Mouse (Mus musculus) heart, embryonic 15.5 days (tissue): ENCODE data around the gene Mturn. TPM values are rescaled to one million over a fixed set of nuclear protein-coding genes. Genes with fewer than 3 reads are reported as not detected.

Source experiments
- ATAC-seq: fragments of 200-750 bp; cut with Nextera tagmentation; replicated peaks from 2 replicates; pipeline ENCODE4 v1.8.0; 2017; ENCODE audit warnings: low read depth, moderate TSS enrichment; ENCODE audit not compliant: insufficient number of reproducible peaks, insufficient read depth, low FRiP score
- H3K27ac ChIP-seq: fragments of 300-500 bp; sonication (generic); 2 replicates; pipeline ENCODE4 v1.5.1; 2015; ENCODE audit warnings: mild to moderate bottlenecking, inconsistent platforms
- H3K27me3 ChIP-seq: fragments of 300-500 bp; sonication (generic); 2 replicates; pipeline ENCODE4 v1.6.1; 2015; ENCODE audit warnings: inconsistent platforms
- H3K36me3 ChIP-seq: fragments of 300-500 bp; sonication (generic); 2 replicates; pipeline ENCODE4 v1.6.1; 2015; ENCODE audit warnings: mild to moderate bottlenecking, inconsistent platforms
- H3K4me1 ChIP-seq: fragments of 300-500 bp; sonication (generic); replicated peaks from 2 replicates; pipeline ENCODE4 v1.6.1; 2015; ENCODE audit warnings: inconsistent platforms
- H3K4me2 ChIP-seq: fragments of 300-500 bp; sonication (generic); 2 replicates; pipeline ENCODE4 v1.6.1; 2015; ENCODE audit warnings: inconsistent platforms, mild to moderate bottlenecking, moderate library complexity
- H3K4me3 ChIP-seq: fragments of 300-500 bp; sonication (generic); 2 replicates; pipeline ENCODE4 v1.5.1; 2015; ENCODE audit warnings: mild to moderate bottlenecking, inconsistent platforms
- H3K9ac ChIP-seq: fragments of 300-500 bp; sonication (generic); 2 replicates; pipeline ENCODE4 v1.6.1; 2015; ENCODE audit warnings: mild to moderate bottlenecking, inconsistent platforms
- H3K9me3 ChIP-seq: fragments of 300-500 bp; sonication (generic); replicated peaks from 2 replicates; pipeline ENCODE4 v1.6.1; 2016; ENCODE audit warnings: inconsistent platforms
- WGBS: fragments of 180-500 bp; shearing (Covaris S2); methylation state at CpG from one replicate; pipeline ENCODE4 v1.1.7; 2015; ENCODE audit warnings: mixed read lengths; 5-methylcytosine and 5-hydroxymethylcytosine counted together
- polyA plus RNA-seq: library from polyadenylated mRNA; unstranded; fragments of >200 nt; fragmentation: Nextera tagmentation; extraction: Ambion mirVana; gene quantifications from 2 replicates; pipeline ENCODE4 v1.2.1, GENCODE M21; 2015

Mturn gene
- polyA plus RNA-seq, 1 experiment from 2014 or later = 5.8 TPM

- H3K4me1 ChIP-seq = peaks cover 22% of the 10 kb centered on the region
- H3K4me3 ChIP-seq = no peak overlapping the region
- no peak overlapping the region for H3K27ac ChIP-seq
- no peak for ATAC-seq
- WGBS = 62% methylated on average over 5 of the region's 5 CpGs
- peaks cover 19% of the 10 kb centered on the region for H3K27me3 ChIP-seq
- no peak overlapping the region for H3K9ac ChIP-seq
- no peak overlapping the region for H3K4me2 ChIP-seq
- H3K9me3 ChIP-seq = no peaks in the 10 kb centered on the region
- H3K36me3 ChIP-seq = no peaks in the 10 kb centered on the region
These were observed 3.7 kb downstream of the Mturn start for GRCm38 (mm10) chr6:54685103-54685502.

DNA sequence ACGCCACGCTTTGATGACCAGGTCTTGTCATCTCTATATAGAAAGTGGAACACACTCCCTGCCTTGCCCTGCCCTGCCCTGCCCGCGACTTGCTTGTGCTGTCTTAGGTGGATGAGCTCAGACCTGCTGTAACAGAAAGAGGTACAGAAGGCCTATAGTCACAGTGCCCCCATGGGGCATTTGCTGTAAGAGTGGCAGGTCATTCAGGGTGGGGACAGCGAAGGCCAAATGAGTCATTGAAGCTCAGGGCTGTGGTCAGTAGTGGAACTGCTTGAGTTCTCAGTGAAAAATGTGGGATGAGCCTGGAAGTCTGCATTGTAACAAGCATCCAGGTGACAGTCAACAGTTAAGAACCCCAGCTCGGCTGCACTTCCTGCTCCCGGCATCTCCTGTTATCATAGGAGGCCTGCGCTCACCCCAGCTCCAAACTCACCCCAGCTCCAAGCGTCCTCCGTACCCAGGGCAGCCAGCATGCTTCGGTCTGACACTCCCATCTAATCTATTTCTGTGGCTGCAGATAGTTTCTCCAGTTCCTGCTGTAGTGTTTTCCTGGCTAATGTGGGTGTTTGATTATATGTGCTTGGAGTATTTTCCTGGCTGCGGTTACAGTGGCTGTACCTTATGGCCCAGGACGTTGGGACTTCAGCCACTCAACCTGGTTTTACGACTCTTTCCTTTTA is 4.4 kb downstream of the Mturn start:
- WGBS = 55% methylated on average over 14 of the region's 14 CpGs
- no peak for ATAC-seq
- peaks cover 19% of the 10 kb centered on the region for H3K4me1 ChIP-seq

GRCm38 (mm10) chr6:54686946-54687737 is 5.7 kb downstream of the Mturn start:
- Histone ChIP-seq H3K4me1 (peaks cover 18% of the 10 kb centered on the region), H3K27me3 (peaks cover 16% of the 10 kb centered on the region), H3K4me2 (no peak overlapping the region), H3K27ac (no peak overlapping the region), H3K9me3 (no peaks in the 10 kb centered on the region), H3K9ac (no peak overlapping the region), H3K4me3 (no peak overlapping the region), H3K36me3 (no peaks in the 10 kb centered on the region)
- ATAC-seq = no peak
- WGBS = 82% methylated on average over 21 of the region's 21 CpGs

More for the DNA sequence above, 4.4 kb downstream of the Mturn start:
- H3K9me3 ChIP-seq = no peaks in the 10 kb centered on the region
- no peak overlapping the region for H3K9ac ChIP-seq
- peaks cover 19% of the 10 kb centered on the region for H3K27me3 ChIP-seq
- H3K4me3 ChIP-seq = no peak overlapping the region
- no peak overlapping the region for H3K27ac ChIP-seq
- no peak overlapping the region for H3K4me2 ChIP-seq
- H3K36me3 ChIP-seq = no peaks in the 10 kb centered on the region

- Histone ChIP-seq H3K36me3 (no peaks in the 10 kb centered on the region), H3K9me3 (no peaks in the 10 kb centered on the region), H3K9ac (no peak overlapping the region), H3K4me2 (no peak overlapping the region), H3K4me3 (no peak overlapping the region), H3K4me1 (peaks cover 13% of the 10 kb centered on the region), H3K27ac (no peak overlapping the region), H3K27me3 (peaks cover 3% of the 10 kb centered on the region; the same call in 1 of the 2 replicates)
- WGBS = 73% methylated on average over 18 of the region's 18 CpGs
- no peak for ATAC-seq
These were observed 7.3 kb downstream of the Mturn start for GRCm38 (mm10) chr6:54688467-54689323.

DNA sequence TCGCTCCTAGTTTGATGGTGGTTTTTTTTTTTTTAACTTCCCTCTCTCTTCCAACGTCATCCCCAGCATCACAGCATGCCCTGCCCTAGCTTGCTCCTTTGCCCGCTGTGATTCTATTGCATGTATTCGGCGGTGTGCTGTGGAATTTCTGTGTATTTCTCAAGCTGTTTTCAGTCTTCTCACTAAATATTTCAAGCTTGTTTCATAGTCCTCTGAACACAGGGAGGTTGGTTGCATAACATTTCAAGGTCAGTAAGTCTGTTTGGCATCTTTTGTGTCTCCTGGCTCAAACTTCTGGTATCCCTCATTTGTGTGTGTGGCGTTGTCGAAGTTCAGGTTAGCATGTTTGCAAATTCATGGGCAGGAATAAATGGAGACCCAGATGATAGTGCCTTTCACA is 8.3 kb downstream of the Mturn start:
- Histone ChIP-seq H3K4me2 (no peak overlapping the region), H3K27me3 (no peaks in the 10 kb centered on the region; the same call in 1 of the 2 replicates), H3K36me3 (no peaks in the 10 kb centered on the region), H3K9me3 (no peaks in the 10 kb centered on the region), H3K9ac (no peak overlapping the region), H3K4me3 (no peak overlapping the region), H3K27ac (no peak overlapping the region), H3K4me1 (peaks cover 13% of the 10 kb centered on the region)
- 83% methylated on average over 7 of the region's 7 CpGs for WGBS
- ATAC-seq = no peak

- Histone ChIP-seq H3K4me2 (no peak overlapping the region), H3K4me1 (0 out of 2 replicates have a peak, but pooled peaks cover 7% of the 10 kb centered on the region), H3K27me3 (no peaks in the 10 kb centered on the region; the same call in 1 of the 2 replicates), H3K9ac (no peak overlapping the region), H3K27ac (no peak overlapping the region), H3K9me3 (no peaks in the 10 kb centered on the region), H3K36me3 (no peaks in the 10 kb centered on the region), H3K4me3 (no peak overlapping the region)
- WGBS = 55% methylated on average over 13 of the region's 13 CpGs
- ATAC-seq = no peak
These were observed 9.4 kb downstream of the Mturn start for GRCm38 (mm10) chr6:54690838-54691237.

DNA sequence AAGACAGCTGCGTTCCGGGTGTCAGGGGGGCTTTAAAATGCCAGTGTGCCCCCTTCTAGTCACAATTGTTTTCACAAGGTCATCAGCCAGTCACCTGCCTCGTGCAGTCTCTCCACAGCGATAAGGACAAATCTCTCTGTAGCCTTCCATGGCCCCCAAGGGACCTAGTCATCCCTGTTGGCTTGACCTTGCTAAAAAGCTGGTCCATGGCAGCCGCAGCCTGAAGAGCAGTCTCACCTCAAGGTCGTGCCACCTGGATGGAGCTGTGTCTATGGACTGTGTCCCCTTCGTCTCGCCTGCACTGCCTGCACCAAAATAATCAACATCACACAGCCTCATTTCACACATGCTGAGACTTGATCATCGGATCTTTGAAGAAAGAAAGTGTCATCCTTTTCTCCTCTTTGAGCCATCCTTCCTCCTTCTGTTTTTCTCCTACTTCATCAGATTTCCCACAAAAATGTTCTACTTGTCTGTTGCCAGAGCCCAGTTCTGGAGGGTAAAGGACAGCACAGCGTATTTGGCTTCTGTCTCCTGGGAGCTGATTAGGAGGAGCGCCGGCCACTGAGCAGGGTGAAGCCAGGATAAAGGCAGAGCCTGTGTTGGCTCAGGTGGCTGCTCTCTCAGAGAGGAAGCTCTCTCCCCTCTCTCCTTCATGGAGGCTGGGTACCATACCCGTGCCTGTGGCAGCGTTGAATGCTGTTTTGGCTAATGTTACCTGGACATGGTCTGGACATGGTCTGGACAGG is 10.1 kb downstream of the Mturn start:
- no peaks in the 10 kb centered on the region for H3K9me3 ChIP-seq
- H3K36me3 ChIP-seq = no peaks in the 10 kb centered on the region
- H3K4me3 ChIP-seq = no peak overlapping the region
- WGBS = 58% methylated on average over 14 of the region's 14 CpGs
- H3K4me2 ChIP-seq = no peak overlapping the region
- H3K27ac ChIP-seq = no peak overlapping the region
- ATAC-seq = no peak
- no peaks in the 10 kb centered on the region; the same call in 1 of the 2 replicates for H3K27me3 ChIP-seq
- H3K4me1 ChIP-seq = 0 out of 2 replicates have a peak, but pooled peaks cover 5% of the 10 kb centered on the region
- no peak overlapping the region for H3K9ac ChIP-seq

DNA sequence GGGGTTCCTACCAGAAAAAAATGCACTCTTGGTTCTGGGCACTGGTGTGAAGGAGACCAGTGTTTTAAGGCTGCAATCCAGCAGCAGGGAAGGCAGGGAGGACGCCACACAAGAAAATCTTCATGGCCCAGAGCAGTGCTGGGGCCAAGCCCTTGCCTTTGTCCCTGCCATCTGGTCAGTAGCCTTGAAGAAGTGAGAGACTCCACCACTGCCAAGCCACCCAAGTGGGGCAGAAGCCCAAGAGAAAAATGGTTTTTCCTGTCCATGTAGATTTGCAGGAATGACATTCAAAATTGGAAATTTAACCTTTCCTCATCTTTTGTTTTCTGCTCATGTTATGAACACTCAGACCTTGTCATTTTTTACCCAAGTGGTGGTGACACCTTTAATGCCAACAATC is 10.8 kb downstream of the Mturn start:
- ATAC-seq = no peak
- Histone ChIP-seq H3K27ac (no peak overlapping the region), H3K4me3 (no peak overlapping the region), H3K4me1 (0 out of 2 replicates have a peak, but pooled peaks cover 5% of the 10 kb centered on the region), H3K4me2 (no peak overlapping the region), H3K9ac (no peak overlapping the region), H3K36me3 (no peaks in the 10 kb centered on the region), H3K27me3 (no peaks in the 10 kb centered on the region; the same call in 1 of the 2 replicates), H3K9me3 (no peaks in the 10 kb centered on the region)
- WGBS = 70% methylated on average over 1 of the region's 1 CpGs

DNA sequence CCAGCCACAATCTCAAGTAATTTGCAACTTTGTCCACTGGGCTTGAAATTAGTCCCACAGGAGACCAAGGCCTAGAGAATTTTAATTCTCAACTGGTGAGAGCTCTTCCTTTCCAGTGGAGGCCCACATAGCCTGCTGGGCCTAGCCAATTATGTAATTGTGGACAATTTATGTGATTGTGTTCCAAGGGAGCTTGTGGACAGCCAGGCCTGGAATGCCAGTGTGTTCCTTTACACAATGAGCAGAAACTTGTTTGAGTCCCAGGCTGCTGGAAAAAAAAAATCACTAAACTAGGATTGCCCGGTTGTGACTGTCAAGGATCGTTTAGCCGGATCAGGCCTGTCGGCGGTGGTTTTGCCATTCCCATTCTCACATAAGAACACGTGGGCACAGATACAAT is 11.9 kb downstream of the Mturn start:
- 0 out of 2 replicates have a peak, but pooled peaks cover 5% of the 10 kb centered on the region for H3K4me1 ChIP-seq
- no peak overlapping the region for H3K4me3 ChIP-seq
- ATAC-seq = no peak
- H3K36me3 ChIP-seq = no peaks in the 10 kb centered on the region
- H3K27me3 ChIP-seq = no peaks in the 10 kb centered on the region; the same call in 1 of the 2 replicates
- WGBS = 79% methylated on average over 6 of the region's 6 CpGs
- H3K9me3 ChIP-seq = no peaks in the 10 kb centered on the region
- H3K27ac ChIP-seq = no peak overlapping the region
- H3K9ac ChIP-seq = no peak overlapping the region
- no peak overlapping the region for H3K4me2 ChIP-seq

GRCm38 (mm10) chr6:54698691-54699476 is 17.5 kb downstream of the Mturn start:
- Histone ChIP-seq H3K4me3 (peak overlapping the region; percentile 51), H3K4me2 (peak overlapping the region; percentile 93), H3K36me3 (no peaks in the 10 kb centered on the region), H3K27ac (no peak overlapping the region), H3K4me1 (peaks cover 9% of the 10 kb centered on the region), H3K9ac (peak overlapping the region; percentile 54), H3K27me3 (peaks cover 28% of the 10 kb centered on the region), H3K9me3 (no peaks in the 10 kb centered on the region)
- peak; percentile 43; the same call in 1 of the 2 replicates for ATAC-seq
- WGBS = 7% methylated on average over 24 of the region's 24 CpGs
